Mouse (Mus musculus) left cerebral cortex, adult 11 months (tissue): ENCODE results near the gene Arhgap28.
"Not testable (repeated sequence)": the region's sequence is repeated elsewhere in the genome, so short reads cannot be mapped to it uniquely, and the experiment has no call there.

ENCODE experiments used
- DNase-seq: peaks from one replicate; pipeline ENCODE4 v3.0.0; 2022; ENCODE audit warnings: low spot score

The Arhgap28 gene

DNA sequence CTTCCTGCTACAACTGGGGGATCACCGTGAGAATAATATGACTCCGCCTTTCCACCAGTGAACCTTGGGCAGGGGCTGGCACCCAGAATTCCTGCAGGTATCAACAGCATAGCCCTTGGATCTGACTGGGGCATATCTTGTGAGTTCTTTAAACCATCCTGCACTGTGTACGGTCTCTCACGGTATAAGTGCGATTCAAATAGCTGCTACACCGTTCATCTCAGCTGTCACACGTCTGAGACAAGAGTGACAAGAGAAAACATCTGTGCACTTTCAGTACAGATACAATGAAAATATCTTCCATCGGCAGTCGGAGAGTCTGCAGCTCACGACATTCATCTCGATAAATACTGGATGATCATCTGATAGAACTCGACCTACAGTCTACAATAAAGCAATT lies 126.3 kb downstream of the Arhgap28 start:
- no peak for DNase-seq

DNA sequence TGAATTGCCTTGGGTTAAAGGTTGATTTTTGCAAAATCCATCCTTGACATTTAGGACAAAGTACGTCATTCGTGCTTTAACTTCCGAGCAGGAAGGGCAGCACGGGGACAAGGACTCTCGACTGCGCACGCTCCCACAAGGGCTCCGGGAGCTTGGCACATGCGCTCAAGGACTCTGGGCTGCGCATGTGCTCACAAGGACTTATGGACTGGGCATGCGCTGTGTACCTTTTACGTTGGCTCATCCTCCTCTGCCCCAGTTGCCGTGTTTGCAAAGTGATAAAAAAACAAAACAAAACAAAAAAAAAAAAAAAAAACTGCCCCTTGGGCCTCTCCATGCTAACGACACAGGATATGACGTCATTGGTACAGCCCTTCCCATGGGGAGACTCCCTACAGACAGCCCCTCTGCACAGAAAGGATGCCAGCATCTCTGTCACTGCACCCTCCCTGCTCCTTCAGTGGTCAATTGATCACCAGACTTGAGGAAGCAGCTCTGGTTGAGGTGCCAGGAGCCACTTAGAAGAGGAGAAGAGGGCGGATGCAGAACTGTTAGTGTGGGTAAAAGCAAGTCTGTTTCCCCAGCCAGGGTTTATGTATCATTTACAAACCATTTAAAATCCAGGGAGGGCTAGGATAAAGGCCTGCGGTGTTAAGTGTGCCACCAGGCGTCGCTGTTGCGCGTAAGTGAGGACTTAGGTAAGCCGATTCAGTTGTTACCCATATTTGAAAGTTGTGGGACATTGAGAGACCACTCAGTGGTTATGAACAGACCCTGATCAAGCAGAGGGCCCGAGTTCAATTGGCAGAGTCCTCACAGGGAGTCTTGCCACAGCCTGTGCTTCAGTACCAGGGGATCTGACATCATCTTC lies 134.0 kb downstream of the Arhgap28 start:
- DNase-seq = peak; percentile 8

DNA sequence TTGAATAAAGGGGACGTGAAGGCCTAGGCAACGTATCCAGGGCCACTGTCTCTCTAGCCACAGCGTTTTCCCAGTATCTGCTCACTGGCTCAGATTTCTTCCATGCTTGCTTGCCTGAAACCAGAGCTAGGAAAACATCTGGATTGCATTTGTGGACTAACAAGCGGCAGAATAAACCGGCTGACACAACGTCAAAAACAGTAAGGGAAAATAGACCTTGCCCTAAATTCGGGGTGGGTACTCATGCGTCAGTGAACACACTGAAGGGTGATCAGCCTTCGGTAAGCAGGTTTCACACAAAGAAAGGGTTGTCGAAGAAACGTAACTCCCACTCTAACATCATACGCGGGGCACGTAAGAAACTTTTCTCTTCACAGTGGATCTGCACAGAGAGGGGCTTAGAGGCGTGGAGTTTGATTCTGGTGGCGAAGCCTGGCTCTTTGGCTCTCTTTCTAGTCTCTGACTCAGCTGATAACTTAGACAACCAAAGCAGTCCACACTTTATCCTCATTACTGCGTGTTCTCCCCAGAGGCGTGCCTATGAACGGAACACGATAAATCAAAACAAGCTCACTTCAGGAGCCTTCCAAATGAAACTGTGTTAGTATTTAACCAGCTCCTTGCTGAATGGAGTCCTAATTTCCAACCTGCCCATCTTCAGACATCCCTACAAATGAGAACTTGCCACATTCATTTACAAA lies 137.2 kb downstream of the Arhgap28 start:
- no peak for DNase-seq

DNA sequence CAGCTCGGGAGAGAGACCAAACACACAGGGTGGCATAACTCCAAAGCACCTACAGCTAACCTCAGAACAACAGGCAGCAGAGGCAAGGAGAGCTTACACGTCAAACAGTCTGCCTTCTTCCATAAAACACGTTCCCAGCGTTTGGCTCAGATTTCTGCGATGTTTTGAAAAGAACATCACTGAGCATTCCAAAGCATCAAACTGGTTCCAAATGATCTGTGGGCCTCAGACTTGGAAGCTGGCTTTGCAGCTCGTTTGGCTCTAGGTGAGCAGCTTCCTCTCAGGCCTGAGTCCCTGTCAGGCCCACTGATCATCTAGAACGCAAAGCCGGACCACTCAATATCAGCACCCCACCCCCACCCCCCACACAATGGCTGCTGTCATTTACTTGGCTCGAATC lies 137.9 kb downstream of the Arhgap28 start:
- no peak for DNase-seq

DNA sequence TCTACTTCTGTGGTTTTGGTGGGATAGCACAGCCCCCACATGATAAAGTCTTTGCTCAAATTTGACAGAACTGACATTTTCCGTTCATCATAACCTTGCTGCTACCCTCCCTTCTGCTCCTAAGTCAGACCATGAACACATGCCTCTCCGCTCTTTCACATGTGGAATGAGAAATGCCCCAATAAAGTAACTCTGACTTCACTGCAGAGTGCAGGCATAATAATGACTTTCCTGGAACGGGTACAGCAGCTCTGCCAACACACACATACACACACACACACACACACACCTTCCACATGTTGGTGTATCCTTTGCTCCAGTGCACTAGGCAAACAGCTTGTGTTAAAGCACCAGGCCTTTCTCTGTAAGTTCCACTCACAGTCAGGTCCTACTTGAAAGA lies 139.0 kb downstream of the Arhgap28 start:
- DNase-seq = no peak

DNA sequence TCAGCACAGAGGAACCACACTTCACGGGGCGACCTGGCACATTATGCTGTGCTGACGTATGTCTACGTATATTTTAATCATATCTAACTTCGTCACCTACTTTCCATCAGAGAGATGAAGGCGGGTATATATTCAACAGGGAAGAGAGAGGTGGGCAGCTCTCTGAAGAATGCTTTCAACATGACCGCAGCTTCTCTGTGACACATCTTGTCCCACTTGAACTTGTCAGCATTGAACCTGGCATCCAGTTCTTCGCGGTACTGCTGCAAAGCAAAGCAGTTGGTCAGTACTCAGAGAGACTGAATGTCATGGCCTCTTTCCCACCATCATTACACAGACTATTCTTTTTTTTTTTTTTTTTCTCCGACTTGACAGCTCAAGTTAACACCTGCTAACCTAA lies 139.6 kb downstream of the Arhgap28 start:
- no peak for DNase-seq

DNA sequence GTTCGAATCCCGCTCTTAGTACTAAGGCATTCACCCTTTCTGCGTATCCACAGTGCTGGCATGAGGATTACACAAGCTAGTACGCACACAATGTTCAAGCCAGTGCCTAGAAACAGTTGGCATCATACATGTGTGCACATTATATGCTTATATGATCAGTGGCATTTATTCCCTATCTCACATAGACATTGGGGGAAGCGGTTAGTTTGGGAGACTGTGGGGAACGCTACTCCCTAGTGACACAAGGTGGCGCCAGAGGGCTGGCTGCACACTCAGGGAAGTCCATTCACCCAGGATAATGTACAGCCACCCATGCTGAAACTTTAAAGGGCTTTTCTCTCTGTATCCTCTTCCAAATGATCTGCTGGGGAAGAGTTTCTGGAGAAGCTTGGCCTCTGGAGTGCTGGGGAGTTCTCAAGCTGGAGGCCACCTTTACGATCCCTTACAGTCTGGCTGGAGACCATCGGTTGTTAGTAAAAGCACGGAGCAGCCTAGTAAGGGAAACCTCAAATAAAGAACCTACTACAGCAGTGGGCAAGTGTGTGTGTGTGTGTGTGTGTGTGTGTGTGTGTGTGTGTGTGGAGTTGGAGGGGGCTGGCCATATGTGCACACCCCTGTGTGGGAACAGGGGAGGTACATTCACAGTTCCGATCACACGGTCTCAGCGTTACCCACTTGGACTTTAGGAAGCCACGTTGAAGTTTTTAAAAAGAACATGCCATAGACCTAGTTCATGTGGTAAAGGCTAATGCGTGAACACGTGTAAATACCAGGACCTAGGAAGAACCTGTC lies 142.0 kb downstream of the Arhgap28 start:
- DNase-seq = peak; percentile 39

DNA sequence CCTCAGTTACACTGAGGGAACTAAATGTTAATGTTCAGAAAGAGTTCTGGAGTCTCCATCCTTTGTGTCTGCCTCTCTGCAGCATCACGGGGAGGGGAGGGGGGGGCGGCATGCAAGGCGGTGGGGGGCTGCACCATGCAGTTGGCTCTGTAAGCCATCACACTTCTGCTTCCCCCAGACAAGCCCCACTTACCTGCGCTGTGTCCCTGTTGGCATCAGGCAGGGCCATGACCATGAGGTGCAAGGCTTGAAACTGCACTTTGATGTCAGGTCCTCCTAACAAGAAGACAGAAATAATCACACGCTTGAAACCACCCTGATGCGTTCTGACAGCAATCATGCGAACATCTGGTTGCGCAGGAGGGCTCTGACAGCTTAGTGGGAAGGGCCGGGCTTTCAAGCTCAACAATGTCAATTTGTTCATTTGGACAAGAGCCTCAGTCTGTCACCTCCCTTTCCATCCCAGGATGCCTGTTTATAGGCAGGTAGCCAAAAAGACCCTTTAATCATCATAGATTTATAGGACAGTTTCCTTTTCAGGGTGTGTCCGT lies 142.8 kb downstream of the Arhgap28 start:
- no peak for DNase-seq

DNA sequence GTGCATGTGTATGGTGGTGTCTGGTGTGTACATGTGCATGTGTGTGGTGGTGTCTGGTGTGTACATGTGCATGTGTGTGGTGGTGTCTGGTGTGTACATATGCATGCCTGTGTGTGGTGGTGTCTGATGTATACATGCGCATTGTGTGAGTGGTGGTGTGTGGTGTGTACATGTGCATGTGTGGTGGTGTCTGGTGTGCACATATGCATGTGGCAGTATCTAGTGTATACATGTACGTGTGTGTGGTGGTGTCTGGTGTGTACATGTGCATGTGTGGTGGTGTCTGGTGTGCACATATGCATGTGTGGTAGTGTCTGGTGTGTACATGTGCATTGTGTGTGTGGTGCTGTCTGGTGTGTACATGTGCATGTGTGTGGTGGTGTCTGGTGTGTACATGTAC lies 162.4 kb downstream of the Arhgap28 start:
- not testable (repeated sequence) for DNase-seq

DNA sequence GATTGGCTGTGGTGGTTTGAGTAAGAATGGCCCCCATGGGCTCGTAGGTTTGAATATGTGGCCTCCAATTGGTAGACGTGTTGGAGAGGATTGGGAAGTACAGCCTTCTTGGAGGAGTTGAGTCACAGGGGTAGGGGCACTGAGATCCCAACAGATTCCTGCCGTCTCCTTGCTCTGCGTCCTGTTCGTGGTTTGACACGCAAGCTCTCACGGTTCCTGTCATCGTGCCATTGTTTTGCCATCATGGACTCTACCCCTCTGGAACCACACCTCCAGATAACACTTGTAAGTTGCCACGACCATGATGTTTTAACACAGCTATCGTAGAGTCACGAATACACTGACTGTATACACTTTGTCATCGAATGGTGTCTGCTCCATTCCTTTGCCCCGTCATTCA lies 165.0 kb downstream of the Arhgap28 start:
- DNase-seq = no peak

DNA sequence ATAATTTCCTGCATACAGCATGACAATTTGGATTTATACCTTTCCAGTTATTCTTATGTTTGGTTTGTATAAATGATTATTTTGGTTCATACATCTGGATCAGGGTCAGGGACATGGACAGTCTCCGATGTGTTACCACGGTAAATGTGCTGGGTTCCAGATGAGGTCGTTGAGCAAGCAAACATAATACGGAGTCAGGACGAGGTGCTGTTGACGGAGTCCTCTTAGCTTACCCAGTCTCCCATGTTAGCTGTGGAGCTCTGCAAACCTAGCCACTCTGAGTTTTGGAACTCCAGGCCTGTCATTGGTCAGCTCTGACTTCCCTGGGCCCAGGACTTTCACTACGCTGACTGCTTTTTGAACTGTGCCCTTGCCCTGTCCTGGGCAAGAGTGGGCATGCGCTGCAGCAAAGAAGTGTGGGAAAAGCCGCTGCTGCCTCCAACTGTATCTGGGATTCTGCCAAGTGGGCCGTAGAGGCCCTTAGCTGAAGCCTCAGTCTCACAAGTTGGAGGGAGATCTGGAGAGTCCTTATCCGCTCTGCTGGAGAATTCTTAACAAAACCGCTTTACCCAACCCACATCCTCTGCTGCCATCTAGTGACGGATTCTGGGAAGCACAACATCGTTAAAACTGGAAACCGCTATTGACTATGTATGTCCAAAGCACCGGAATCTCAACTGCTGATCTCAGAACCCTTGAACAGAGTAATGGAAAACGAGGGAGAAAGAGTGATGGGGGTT lies 166.4 kb downstream of the Arhgap28 start:
- peak; percentile 36 for DNase-seq

DNA sequence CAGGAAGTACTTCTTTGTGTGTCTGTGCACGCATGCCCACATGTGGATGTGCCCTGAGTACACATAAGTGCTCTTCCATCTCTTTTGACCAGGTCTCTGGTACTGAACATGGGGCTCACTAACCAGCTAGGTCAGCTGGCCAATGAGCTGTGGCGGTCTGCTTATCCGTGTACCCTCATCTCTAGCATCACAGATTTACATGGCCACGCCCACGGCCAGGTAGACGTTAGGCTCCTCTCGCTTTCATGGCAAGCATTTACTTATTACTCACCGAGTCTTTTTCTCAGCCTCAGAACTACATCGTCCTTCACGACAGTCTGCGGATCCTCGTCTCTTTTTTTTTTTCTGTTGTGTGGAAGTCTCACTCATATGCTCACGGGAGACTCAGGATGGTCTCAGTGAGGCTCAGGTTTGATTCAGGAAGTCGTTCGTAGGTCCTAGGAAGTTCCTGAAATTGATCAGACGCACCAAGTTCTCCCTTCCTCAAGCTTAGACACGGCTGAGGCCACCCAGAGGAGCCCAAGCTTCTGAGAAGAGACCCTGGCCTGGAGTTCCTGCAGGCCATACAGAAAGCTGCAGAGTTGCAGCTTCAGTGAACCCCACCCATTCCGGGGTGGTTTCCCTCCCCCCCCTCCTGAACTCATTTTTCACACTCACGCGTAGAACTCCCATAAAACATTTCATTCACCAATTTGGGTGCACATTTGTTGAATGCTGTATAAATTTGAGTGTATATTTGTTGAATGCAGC lies 167.6 kb downstream of the Arhgap28 start:
- DNase-seq = no peak

DNA sequence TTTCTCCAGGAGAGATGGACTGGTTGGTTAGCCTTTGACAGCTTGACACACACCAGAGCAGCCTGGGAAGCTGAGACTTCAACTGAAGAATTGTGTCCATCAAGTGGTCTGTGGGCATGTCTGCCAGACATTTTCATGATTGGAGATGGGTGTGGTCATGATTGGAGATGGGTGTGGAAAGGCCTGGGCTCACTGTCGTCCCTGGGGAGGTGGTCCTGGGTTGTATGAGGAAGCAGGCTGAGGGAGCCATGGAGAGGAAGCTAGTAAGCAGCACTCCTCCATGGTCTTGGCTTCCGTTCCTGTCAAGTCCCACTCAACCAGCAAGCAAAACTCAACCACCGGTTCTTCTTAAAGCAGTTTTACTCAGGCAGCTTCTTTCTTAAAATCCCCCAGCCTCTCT lies 176.5 kb downstream of the Arhgap28 start:
- no peak for DNase-seq

DNA sequence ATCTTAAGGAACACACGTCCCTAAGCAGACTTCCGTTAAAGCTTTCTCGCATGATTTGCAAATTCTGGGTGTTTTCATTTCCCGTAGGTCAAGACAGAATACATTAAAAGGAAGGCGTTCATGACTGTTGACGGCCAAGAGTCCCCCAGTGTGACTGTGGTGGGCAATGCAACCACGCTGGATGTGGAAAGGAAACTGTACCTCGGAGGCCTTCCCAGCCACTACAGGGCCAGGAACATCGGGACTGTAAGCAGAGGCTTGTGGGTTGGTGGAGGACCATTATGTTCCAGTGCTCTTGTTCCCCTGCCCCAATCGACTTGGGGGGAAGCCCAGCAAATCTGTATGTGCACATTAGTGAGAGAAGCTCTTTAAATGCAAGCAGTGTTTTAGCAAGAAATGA lies 187.0 kb downstream of the Arhgap28 start:
- DNase-seq = no peak

DNA sequence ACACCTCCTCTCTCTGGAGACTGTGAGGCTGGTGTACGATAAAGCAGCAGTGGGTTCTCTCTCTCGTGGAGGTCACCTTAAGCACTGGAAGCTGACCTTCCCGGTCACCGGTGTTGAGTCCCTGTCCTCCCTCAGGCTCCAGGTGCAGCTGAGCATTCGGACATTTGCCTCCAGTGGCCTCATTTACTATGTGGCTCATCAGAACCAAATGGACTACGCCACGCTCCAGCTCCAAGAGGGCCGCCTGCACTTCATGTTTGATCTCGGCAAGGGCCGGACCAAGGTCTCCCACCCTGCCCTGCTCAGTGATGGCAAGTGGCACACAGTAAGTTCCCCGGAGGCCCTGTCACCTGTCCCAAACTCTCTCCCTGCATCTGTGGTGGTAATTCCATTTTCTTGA lies 188.2 kb downstream of the Arhgap28 start:
- no peak for DNase-seq

DNA sequence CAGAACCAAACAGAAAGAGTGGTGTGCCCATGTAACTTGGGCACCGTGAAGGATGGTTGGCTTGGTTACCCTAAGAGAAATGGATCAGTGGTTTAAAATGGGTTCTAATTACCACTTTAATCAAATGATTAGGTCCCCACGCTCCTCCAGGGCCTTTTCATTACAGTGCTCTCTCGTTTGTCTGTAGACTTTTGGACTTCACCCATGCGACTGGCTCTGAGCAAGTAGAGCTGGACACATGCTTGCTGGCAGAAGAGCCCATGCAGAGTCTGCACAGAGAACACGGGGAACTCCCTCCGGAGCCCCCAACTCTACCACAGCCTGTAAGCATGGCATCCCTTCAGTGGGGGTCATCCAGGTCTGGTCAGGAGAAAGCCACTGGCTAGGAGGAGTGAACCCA lies 190.3 kb downstream of the Arhgap28 start:
- no peak for DNase-seq

DNA sequence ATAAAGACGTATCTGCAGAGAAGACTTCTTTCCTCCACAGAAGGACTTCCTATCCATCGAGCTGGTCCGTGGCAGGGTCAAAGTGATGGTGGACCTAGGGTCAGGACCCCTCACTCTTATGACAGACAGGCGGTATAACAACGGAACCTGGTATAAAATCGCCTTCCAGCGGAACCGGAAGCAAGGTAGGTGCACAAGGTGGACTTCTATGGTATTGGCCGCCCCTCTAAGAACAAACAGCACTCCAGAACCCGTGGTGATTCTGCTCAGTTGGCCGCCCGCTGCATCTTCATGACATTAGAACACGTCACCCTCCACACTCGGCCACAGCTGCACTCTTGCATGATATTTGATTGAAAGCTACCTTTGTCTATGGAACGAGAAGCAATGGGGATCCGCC lies 194.7 kb downstream of the Arhgap28 start:
- DNase-seq = no peak
